Comparison of ENCODE assay signal across 27 mouse cellular contexts in genomic region chr11:32632671-32633070, GRCm38 (mm10).
"Had no signal": no experiment of that assay in that cellular context is flagged by ENCODE, and none has a peak within 500 bp of the region (broad histone marks: within the 10 kb centered on the region; RNA-seq: fewer than 3 reads in every experiment).

No protein-coding gene starts in this region.

- H3K4me3 ChIP-seq: heart, embryonic 10.5 days; heart, embryonic 12.5 days; heart, embryonic 13.5 days; heart, embryonic 15.5 days; hindbrain, embryonic 10.5 days; hindbrain, embryonic 12.5 days; hindbrain, embryonic 13.5 days; hindbrain, embryonic 15.5 days; intestine, embryonic 15.5 days; kidney, embryonic 15.5 days; layer of hippocampus, adult 2 months had no signal

- H3K27me3 ChIP-seq: heart, embryonic 12.5 days; heart, embryonic 13.5 days; heart, embryonic 15.5 days; hindbrain, embryonic 12.5 days; hindbrain, embryonic 13.5 days; hindbrain, embryonic 15.5 days; intestine, embryonic 15.5 days; kidney, embryonic 15.5 days had no signal

- H3K9ac ChIP-seq: heart, embryonic 12.5 days; heart, embryonic 13.5 days; heart, embryonic 15.5 days; hindbrain, embryonic 12.5 days; hindbrain, embryonic 13.5 days; hindbrain, embryonic 14.5 days; hindbrain, embryonic 15.5 days; intestine, embryonic 15.5 days; kidney, embryonic 15.5 days had no signal

- H3K27ac ChIP-seq: heart, embryonic 10.5 days; heart, embryonic 13.5 days; heart, embryonic 15.5 days; hindbrain, embryonic 10.5 days; hindbrain, embryonic 12.5 days; hindbrain, embryonic 13.5 days; hindbrain, embryonic 14.5 days; hindbrain, embryonic 15.5 days; hindbrain, postnatal 0 days; intestine, embryonic 15.5 days; kidney, embryonic 15.5 days; kidney, postnatal 0 days; layer of hippocampus, adult 2 months had no signal

- H3K36me3 ChIP-seq: heart, embryonic 10.5 days; heart, embryonic 12.5 days; heart, embryonic 13.5 days; heart, embryonic 15.5 days; hindbrain, embryonic 10.5 days; hindbrain, embryonic 12.5 days; hindbrain, embryonic 13.5 days; hindbrain, embryonic 15.5 days; intestine, embryonic 15.5 days; kidney, embryonic 15.5 days had no signal

- DNase-seq: heart, postnatal 10 days; heart, postnatal 14 days; heart, postnatal 36 days; heart, postnatal 4 days; kidney, adult 11 months; kidney, adult 18-20 months; kidney, adult 9 months; kidney, postnatal 10 days; kidney, postnatal 14 days; kidney, postnatal 25 days; kidney, postnatal 4 days; layer of hippocampus, adult 9-11 months; layer of hippocampus, postnatal 36 days had no signal

- H3K4me1 ChIP-seq: hindbrain, embryonic 10.5 days; hindbrain, embryonic 12.5 days; hindbrain, embryonic 13.5 days; hindbrain, embryonic 15.5 days; intestine, embryonic 15.5 days; kidney, embryonic 15.5 days had no signal
